Mouse (Mus musculus) right cerebral cortex, postnatal 25 days (tissue): Measurements from ENCODE around the gene Chst4.
A peak's percentile ranks its signal among the peaks of the same experiment; 100 is the strongest.
"Not testable (repeated sequence)": the region's sequence is repeated elsewhere in the genome, so short reads cannot be mapped to it uniquely, and the experiment has no call there.

Experiments
- DNase-seq: peaks from one replicate; pipeline ENCODE4 v3.0.0; 2022

The Chst4 gene

DNA sequence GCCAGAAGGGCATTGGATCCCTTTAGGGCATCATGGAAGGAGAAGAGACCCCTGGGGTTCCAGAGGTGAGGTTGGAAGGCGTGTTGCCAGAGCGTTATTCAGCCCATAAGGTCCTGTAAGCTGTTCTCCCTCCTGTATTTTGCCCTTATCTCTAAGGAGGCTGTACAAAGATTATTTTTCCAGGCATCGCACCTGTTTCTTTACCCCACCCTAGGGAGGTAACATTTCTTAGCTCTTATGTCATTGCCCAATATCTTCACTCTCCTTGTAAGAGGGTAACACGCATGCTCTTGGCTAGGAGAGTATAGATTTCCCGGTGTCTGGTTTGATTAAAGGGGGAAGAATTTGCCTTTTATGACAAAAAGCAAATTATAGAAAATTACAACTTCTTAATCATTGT, at the start of gene Chst4:
TSS of gene Chst4 (minus strand) at position 82 of the 400 bp plus-strand sequence.
- DNase-seq, result no peak

DNA sequence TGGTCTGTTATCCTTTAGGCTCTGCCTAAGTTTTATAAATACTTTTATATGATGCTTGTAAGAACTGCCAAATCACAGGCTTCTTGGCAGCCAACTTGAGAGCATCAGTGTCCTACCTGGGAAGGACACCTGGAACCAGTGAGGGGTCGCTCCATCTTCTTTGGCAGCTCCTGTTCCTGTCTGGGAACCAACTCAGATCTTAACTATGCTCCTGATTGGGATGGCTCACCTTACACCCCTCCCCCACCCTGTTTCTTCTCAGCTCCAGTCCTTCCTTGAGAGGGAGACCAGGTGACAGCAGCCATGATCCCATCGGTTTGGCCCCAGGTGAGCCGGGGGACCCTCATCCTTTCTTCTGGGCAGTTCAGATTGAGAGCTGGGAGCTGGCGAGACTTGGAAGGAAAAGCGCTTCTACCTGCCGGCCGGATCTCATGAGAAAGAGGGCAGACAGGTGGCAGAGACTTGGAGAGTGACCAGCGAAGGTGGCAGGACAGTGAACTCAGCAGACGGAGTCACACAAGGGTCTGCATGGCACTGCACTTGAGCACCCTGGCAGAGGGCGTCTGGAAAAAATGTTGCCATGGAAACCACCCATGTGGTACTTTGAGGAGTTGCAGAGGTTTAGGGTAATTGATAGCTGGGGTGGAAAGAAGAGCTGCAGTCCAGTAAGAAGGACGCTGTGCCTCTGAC, 43.0 kb upstream of the Chst4 start:
- no peak for DNase-seq

DNA sequence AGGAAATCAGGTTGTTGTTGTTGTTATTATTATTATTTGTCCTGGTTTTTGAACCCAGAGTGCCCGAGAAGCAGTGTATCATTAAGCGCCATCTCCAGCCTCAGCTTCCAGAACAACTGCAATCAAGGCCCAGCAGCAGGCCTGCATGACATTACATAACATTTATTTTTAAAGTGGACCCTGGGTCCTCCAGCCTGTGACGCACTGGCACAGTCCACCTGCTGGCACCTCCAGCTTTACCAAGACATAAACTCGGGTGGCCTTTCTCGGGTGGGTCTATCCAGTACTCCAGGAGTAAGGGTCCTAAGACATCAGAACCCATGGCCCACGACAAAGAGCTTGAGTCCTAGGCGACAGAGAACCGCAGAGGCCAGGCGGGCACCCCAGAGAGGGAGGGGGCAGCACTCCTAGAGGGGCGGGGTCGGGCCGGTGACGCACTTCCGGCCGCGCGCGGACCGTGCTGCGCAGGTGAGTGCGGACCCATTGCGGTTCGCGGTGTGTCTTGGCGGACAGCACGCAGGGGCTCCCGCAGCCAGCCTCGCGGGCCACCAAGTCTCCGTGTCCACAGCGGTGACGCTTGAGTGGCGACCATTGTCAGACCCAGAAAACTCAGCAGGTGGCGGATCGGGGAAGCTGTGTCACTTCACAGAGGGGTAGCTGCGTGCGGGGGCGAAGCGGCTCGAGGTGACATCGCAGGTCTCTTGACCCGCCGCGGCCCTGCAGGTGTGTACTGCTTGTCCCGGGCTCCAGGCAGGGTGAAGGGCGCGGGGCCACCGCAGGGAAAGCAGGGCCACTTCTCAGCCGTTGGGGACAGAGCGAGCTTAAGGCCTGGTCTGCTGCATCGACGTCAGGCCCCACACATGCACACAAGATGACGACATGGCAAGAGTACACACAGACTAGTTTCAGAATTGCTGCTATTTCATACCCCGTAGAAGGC, 40.0 kb upstream of the Chst4 start, which contains the start of gene Zfp612:
TSS of gene Zfp612 (plus strand) at position 465 of the 940 bp plus-strand sequence.
- DNase-seq, result peak; percentile 81

DNA sequence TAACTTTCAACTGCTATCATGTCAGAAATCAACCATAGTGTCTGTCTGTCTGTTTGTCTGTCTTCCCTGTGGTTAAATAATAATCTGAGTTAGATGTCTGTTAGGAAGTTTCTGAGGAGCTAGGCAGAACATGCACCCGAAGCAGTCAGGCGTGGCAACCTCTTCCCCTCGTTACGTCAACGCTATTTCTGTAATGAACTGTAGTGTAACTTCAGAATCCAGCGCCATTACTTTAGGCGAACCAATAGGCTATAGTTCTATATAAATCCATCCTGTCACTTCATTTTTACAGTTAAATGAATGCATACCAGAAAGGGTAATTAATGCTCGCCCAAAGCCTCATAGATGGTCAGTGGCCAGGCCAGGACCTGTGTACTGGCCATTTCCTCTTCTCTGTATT, 35.0 kb upstream of the Chst4 start:
- no peak for DNase-seq

GRCm38 (mm10) chr8:110071600-110071999, 32.1 kb upstream of the Chst4 start:
- peak; percentile 39 for DNase-seq

DNA sequence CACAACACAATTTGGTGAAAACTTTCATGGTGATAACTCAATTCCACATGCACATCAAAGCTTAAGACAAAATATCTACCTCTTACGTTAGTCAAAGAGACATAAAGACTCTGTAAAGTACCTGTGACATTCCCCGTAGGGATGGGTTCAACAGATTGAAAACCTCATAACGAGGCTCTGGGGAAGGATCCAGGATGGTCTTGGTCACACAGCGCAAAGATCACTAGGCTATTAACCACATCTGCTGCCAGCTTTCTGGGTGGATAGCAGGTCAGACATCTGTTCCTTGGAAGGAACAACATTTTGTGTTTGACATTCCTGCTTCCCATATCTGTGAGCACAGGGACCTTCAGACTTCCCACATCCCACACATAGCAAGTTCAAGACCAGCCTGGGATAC, 30.2 kb upstream of the Chst4 start:
- no peak for DNase-seq

- DNase-seq, result no peak
These were observed 26.1 kb upstream of the Chst4 start for GRCm38 (mm10) chr8:110065676-110066075.

DNA sequence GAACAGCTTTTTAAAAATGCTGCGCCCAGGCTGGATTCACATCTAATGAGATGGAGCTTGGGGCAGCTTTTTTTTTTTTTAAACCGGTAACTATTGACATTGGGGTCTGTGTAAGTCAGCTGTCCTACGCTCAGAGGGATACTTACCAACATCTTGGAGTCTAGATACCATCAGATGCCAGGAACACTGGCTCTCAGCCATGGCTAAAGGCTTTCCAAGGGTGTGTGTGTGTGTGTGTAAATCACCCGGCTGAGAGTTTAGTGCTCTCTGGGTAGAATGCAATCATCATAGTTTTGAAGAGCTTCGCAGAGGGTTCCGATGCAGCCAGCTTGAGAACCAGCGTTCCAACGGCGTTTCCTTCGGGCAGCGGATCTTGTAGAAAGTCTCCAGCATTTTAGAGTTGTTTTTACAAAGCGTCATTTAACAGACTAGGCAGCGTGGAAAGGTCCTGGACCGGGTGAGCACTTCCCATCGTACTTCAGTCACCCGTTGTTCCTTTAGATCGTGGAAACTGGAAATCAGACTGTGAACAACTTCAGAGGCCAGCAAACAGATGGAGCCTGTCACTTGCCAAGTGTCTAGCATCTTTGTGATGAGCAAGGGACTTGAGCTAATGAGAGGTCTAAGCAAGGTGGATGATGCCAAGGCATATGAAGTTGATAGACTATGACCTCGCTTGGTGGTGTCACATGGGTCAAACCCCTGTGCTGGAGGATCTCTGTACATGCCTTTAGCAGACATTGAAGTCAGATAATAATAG, 25.2 kb upstream of the Chst4 start:
- DNase-seq, result no peak

DNA sequence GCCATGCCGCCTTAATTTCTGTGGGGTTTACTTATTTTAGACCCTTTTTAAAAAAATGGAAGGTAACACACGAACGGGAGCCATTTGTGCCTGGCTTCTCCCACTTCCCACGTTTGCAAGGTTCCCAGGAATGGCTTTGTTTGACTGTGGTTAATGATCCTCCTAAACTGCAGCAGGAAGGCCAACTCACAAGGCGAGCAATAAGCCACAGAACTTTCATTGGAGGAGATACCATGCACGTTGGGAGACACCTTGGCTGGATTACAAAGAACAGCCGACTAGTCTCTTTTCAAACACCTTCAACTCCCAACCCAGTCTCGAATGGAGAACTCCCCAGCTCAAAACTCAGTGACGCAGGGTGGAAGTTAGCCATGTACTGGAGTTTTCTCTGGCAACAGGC, 24.6 kb upstream of the Chst4 start:
- no peak for DNase-seq

GRCm38 (mm10) chr8:110058207-110058606, 18.7 kb upstream of the Chst4 start:
- DNase-seq, result no peak

- DNase-seq, result no peak
These were observed 11.7 kb upstream of the Chst4 start for GRCm38 (mm10) chr8:110051208-110051607.

DNA sequence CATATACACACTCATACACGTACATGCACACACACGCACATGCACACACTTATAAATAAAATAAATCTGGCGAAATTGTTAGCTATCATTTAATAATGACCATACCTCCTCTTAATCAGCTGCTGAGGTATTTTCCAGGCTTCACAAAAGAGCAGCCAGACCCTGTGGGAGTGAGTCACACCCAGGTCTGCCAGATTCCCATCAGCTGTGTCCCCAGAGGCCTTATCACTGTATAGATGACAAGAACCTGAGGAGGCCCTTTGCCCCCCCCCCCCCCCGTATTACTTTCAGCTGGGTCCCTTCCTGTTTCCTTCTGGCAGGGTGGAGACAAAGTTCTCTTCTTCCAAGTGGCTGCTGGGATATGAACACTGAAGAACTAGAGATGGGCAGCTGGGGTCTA, 969 bp upstream of the Chst4 start:
- DNase-seq, result no peak

GRCm38 (mm10) chr8:110039216-110039615, 324 bp downstream of the Chst4 start:
- DNase-seq, result no peak

GRCm38 (mm10) chr8:110036156-110036555, 3.4 kb downstream of the Chst4 start:
- DNase-seq, result no peak

DNA sequence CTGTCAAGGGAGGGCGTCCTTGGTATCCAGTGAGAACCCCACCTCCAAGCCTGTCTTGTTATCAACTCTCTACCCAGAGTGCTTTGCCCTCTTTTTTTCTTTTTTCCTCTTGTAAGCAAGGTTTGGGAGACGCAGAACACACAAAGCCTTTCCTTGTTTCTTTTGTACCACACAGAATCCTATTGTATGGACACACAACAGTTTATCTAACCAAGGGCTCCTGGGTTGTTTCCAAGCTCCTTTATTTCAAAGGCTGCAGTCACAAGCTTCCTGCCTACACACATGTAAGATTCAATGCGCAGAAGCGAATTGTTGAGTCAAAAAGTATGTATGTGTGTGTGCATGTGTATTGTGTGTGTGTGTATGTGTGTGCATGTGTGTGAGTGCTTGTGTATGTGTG, 5.2 kb downstream of the Chst4 start:
- no peak for DNase-seq

DNA sequence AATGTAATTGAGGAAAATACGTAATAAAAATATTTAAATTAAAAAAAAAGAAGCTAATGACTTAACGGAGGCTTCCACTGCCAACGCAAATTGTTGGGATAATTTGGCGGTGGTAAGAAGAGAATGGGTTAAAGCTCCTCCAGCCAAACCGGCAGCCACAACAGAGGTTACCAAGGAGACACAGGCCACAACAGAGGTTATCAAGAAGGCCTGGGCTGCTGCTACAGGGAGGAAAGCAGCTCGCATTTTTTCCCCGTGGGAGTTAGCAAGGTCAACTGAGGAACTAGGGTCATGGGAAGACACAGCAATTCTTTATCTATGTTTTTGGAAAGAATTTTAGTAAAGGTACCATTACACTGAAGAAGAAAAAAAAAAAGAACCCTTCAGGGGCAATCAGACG, 5.8 kb downstream of the Chst4 start:
- DNase-seq, result not testable (repeated sequence)

GRCm38 (mm10) chr8:110022768-110023344, 16.7 kb downstream of the Chst4 start:
- no peak for DNase-seq

- DNase-seq, result no peak
These were observed 17.5 kb downstream of the Chst4 start for GRCm38 (mm10) chr8:110022081-110022480.

- no peak for DNase-seq
These were observed 28.7 kb downstream of the Chst4 start for GRCm38 (mm10) chr8:110010868-110011267.

- no peak for DNase-seq
These were observed 30.5 kb downstream of the Chst4 start for GRCm38 (mm10) chr8:110008995-110009446.

DNA sequence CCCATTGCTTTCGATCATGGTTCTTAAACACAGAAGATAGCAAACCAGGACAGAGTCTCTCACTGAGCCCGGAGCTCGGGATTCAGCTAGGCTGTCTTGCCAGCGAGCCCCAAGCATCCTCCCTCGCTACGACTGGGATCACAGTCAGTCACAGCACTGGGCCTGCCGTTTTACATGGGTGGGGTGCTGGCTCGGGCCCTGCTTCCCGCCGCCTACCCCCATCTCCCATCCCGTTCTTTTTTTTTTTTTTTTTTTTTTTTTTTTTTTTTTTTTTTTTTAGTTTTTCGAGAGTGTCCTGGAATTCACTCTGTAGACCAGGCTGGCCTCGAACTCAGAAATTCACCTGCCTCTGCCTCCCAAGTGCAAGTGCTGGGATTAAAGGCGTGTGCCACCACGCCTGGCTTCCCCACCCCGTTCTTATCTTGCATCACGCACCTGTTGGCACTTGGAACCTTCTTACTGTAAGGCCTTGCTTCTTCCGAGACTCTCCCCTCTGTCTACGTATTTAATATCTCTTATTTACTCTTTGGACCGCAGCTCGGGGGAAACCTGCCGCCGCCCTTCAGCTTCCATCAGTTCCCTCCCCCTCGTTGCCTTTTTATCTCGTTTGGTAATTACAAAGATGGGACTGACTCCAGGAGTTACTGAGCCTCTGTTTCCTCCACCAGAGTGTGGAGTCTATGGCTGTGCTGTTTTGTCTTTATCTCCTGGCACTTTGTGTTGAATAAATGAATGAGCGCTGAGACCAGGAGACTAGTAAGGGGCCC, 31.1 kb downstream of the Chst4 start:
- DNase-seq, result no peak
